Mouse (Mus musculus): ENCODE results near the gene Atpaf1.

DNA sequence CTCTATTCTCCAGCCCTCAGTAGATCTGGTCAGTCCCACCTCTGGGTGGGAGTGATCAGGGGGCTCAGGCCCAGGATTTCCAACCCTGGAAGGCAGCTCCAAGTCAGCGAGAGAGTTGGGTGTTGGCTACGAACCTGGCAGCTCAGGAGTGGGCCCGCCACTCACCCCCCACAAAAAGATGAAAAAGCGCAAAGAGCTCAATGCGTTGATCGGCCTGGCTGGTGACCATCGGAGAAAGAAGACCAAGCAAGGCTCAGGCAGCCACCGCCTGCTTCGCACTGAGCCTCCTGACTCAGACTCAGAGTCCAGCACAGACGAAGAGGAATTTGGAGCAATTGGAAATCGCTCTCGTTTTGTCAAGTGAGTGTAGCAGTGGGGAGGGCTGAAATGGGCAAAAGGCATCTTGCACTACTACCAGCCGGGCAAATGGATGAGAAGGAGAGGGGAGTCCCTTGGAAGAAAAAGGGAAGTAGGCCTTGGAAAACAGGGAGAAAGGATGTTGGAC, 46.1 kb upstream of the Atpaf1 start:
- no peak for TF ChIP-seq CTCF (IDR thresholded peaks at IDR 0.05; ENCODE audit: low read depth)
- no peak for TF ChIP-seq EP300 (IDR thresholded peaks at IDR 0.05; ENCODE audit: low read depth)
